Mouse (Mus musculus) liver, postnatal 0 days (tissue): ENCODE data around the gene Neurl2.

Experiments used
- CTCF ChIP-seq: sonication (generic); IDR thresholded peaks from 2 replicates; pipeline ENCODE4 v1.5.1; 2016; ENCODE audit warnings: antibody characterized with exemption, low read depth
- EP300 ChIP-seq: IDR thresholded peaks from 2 replicates; pipeline ENCODE4 v1.6.1; 2016; ENCODE audit warnings: antibody characterized with exemption, low read depth, mild to moderate bottlenecking

DNA sequence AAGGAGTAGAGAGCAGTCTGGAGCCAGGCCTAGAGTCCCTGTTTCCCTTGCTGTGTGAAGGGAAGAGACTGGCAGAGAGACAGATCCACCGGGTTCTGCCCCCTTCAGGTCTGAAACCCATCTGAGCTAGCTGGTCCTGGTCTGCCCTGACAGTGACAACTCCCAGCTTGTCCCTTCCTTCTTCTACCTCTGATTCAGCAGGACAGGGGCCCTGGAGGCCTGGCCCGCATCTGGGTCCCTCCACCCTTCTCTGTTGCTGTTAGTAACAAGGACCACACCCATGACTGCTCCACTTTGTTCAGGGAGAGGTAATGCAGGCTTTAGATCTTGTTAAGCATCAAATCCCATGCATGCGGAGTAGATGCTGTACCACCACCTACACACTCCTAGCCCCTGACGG, 44.8 kb downstream of the Neurl2 start:
- TF ChIP-seq EP300 (no peak), CTCF (no peak)
